Mouse (Mus musculus) liver, embryonic 16.5 days (tissue): ENCODE measurements around the gene Srgap2. TPM values are rescaled to one million over a fixed set of nuclear protein-coding genes. Genes with fewer than 3 reads are reported as not detected.

Experiments
- microRNA-seq: library from miRNA; unstranded; fragments of <30 nt; microRNA quantifications from one replicate; pipeline ENCODE4, GENCODE M21; 2016
- polyA plus RNA-seq: library from polyadenylated mRNA; unstranded; fragments of >200 nt; fragmentation: Nextera tagmentation; extraction: Ambion mirVana; gene quantifications from 2 replicates; pipeline ENCODE4 v1.2.1, GENCODE M21; 2015

Srgap2 gene
- polyA plus RNA-seq, 1 experiment from 2014 or later = 5.3 TPM

Small RNA genes lying within 50 kb of the gene (microRNA-seq; reads per million reads assigned to microRNA genes)
- not detected for gene Gm24273

Other genes with a start within 250 kb of the Srgap2 start
- 9.2 and 10.2 TPM in 2 replicates for gene Ikbke, start 247.7 kb downstream of the Srgap2 start, polyA plus RNA-seq
- 0.97 and 1.3 TPM in 2 replicates for gene Fam72a, start 551 bp upstream of the Srgap2 start, polyA plus RNA-seq
- gene Avpr1b, start 71.9 kb upstream of the Srgap2 start, polyA plus RNA-seq = not detected in 2 replicates
- gene Ctse, start 111.0 kb upstream of the Srgap2 start, polyA plus RNA-seq = 29.5 and 33.8 TPM in 2 replicates
- gene Rab7b, start 161.3 kb upstream of the Srgap2 start, polyA plus RNA-seq = 0.96 and 1.3 TPM in 2 replicates
- gene Slc26a9, start 216.7 kb upstream of the Srgap2 start, polyA plus RNA-seq = 0.06 TPM in 1 of 2 replicates, not detected in the other